Mouse (Mus musculus) c-Kit-positive CD71-positive TER-119-negative erythroid progenitor cells, embryonic 14.5 days (primary cell): ENCODE measurements around the gene Scamp3.

Source experiments
- DNase-seq: peaks from one replicate; pipeline ENCODE4 v3.0.0-alpha.2; 2013; ENCODE audit warnings: low read depth

Gene Scamp3

GRCm38 (mm10) chr3:89163643-89164245 is 13.5 kb upstream of the Scamp3 start:
- DNase-seq: no peak

DNA sequence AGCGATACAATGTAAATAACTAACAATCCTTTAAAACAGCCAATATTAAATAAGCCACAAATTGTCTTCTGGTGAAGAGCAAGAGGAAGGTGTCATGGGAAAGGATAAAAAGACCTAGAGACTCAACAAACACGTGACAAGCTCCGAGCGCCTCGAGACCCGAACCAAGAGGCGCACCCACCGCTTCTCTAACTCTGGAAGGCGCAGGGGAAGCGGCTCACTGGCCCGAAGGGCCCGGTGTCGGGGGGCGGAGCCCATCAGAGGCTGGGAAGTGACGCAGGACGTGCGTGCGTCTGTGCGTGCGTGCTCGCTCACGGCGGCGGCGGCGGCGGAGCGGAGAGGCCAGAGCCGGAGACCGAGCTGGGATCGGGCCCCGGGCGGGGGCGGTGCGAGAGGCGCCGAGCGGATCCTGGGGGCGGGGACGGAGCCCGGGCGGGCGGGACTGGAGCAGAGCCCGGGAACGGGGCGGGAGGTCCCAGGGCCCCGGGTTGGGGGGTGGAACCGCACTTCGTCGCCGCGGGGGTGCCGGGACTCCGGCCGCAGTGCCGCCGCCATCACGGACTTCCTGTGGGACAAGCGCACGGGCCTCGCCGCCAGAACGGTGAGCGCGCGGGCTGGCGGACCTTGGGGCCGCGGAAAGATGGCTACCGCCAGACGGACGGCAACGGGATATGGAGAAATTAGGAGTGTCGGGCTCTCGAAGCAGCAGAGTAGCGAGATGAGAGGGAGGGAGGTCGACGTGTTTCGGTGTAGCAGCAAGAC is 12.6 kb upstream of the Scamp3 start, which contains the start of gene Clk2:
Gene Clk2 (plus strand): TSS at position 290 of the 762 bp plus-strand sequence.
- peak; percentile 92 for DNase-seq

GRCm38 (mm10) chr3:89165268-89165870 is 11.9 kb upstream of the Scamp3 start:
- DNase-seq: no peak

DNA sequence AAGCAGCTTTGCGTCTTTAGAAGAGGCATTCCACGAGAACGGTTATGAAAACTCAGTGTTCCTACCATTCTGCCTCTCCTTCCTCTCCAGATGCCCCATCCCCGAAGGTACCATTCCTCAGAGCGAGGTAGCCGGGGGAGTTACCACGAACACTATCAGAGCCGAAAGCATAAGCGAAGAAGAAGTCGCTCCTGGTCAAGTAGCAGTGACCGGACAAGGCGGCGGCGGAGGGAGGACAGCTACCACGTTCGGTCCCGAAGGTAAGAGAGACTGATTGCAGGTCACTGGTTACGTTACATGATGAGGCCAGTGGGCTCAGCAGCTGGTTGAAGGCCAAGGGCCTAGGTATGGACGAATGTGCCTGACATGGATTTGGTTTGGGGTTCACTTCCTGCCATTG is 10.3 kb upstream of the Scamp3 start:
- no peak for DNase-seq

DNA sequence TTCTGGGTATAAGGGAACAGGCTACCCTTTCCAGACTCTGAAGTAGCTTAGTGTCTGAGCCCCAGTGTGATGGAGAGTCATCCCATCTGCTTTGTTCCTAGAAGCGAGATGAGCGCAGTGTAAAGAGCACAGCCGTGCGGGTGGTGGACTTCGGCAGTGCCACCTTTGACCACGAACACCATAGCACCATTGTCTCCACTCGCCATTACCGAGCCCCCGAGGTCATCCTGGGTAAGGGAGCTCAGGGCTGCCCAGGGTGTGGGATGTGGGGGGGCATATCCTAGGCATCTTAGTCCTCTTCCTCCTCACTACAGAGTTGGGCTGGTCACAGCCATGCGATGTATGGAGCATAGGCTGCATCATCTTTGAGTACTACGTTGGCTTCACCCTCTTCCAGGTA is 2.4 kb upstream of the Scamp3 start:
- no peak for DNase-seq

- no peak for DNase-seq
These were observed 1.7 kb upstream of the Scamp3 start for GRCm38 (mm10) chr3:89175544-89175943.

- DNase-seq: no peak
These were observed 852 bp upstream of the Scamp3 start for GRCm38 (mm10) chr3:89176421-89176820.

- no peak for DNase-seq
These were observed 773 bp downstream of the Scamp3 start for GRCm38 (mm10) chr3:89178107-89178385.

- DNase-seq: no peak
These were observed 1.8 kb downstream of the Scamp3 start for GRCm38 (mm10) chr3:89179056-89179455.

GRCm38 (mm10) chr3:89181749-89182500 is 4.7 kb downstream of the Scamp3 start:
- DNase-seq: no peak

GRCm38 (mm10) chr3:89182531-89183057 is 5.3 kb downstream of the Scamp3 start:
- no peak for DNase-seq

DNA sequence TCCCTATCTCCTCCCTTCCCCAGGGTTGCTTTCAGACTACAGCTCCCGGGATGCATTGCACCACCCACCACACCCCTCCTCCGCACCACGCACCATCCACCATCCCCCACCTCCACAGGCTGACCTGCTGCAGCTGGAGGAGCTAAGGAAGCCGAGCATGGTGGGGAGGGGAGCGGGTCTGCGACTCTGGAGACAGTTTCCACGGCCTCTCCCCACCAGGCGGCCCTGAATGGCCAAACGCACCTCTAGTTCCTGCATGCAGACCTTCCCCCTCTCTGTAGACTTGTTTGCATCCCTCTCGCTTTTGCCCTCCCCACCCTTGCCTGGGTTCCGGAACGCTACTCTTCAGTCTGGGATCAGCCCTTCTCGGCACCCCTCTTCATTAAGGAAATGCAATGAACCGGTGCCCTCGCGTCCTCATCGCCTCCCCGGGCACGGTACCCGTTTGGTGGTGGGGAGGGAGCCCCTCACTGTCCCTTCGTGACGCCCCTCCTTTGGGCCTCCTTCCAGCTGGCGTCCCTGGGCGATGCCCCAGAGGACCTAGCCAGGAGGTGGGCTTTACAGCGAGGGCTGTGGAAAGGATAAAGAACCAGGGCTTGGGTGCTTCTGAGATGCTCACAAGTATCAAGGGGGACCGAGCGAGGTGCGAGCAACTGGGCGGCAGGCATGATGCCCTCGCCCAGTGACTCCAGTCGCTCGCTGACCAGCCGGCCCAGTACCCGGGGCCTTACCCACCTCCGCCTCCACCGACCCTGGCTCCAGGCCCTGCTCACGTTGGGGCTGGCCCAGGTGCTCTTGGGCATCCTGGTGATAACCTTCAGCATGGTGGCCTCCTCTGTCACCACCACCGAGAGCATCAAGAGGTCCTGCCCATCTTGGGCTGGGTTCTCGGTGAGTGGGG is 6.0 kb downstream of the Scamp3 start, which contains the start of gene Fam189b:
Gene Fam189b (plus strand): TSS at position 86 of the 901 bp plus-strand sequence.
- no peak for DNase-seq

GRCm38 (mm10) chr3:89183959-89184315 is 6.7 kb downstream of the Scamp3 start:
- no peak for DNase-seq

GRCm38 (mm10) chr3:89187197-89187596 is 9.9 kb downstream of the Scamp3 start:
- no peak for DNase-seq

GRCm38 (mm10) chr3:89187690-89188477 is 10.6 kb downstream of the Scamp3 start:
- no peak for DNase-seq

DNA sequence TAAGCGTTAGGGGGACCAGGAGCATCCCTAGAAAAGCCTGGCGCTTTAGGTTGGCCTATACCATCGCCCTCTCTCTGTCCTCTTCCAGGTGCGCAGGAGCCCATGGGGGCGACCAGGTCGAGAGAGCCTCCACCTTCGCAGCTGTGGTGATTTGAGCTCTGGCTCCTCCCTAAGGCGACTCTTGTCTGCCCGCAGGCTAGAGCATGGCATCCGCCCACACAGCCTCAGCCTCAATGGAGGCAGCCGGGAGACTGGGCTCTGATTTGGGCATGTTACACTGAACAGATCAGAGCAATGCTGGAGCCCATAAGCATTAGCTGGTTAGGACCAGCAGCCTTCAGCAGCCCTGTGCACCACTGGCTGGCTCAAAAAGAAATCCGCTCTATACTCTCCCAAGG is 11.2 kb downstream of the Scamp3 start:
- no peak for DNase-seq

DNA sequence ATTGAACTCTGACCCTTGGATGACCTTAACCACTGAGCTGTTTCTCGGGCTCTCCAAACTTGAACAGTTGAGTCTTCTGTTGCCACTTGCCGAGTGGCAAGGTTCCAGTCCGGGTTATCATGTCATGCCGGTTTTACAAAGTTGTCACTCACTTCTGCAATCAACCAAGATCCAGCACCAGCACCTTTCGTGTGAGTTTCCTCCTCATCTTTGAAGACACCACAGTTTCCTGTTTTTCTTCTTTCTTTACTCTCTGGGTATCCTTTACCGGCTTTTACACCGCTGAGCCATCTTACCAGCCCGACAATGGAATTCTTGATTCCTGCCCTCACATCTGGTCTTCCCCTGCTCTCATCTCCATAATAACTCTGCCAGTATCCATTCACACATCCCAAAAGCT is 13.2 kb downstream of the Scamp3 start:
- DNase-seq: no peak

DNA sequence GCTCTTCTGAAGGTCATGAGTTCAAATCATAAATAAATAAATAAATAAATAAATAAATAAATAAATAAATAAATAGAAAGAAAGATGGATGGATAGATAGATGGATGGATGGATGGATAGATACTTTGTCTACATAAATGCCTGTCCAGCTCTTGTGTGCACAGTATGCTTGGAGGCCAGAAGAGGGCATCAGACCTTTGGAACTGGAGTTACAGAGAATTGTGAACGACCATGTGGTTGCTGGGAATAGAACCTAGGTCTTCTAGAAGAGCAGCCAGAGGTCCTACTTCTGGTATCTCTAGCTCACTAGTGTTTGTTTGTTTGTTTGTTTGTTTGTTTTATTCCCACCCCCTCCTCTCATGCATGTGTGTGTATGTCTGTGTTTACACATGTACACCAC is 16.1 kb downstream of the Scamp3 start:
- no peak for DNase-seq

GRCm38 (mm10) chr3:89193853-89194252 is 16.6 kb downstream of the Scamp3 start:
- DNase-seq: no peak

DNA sequence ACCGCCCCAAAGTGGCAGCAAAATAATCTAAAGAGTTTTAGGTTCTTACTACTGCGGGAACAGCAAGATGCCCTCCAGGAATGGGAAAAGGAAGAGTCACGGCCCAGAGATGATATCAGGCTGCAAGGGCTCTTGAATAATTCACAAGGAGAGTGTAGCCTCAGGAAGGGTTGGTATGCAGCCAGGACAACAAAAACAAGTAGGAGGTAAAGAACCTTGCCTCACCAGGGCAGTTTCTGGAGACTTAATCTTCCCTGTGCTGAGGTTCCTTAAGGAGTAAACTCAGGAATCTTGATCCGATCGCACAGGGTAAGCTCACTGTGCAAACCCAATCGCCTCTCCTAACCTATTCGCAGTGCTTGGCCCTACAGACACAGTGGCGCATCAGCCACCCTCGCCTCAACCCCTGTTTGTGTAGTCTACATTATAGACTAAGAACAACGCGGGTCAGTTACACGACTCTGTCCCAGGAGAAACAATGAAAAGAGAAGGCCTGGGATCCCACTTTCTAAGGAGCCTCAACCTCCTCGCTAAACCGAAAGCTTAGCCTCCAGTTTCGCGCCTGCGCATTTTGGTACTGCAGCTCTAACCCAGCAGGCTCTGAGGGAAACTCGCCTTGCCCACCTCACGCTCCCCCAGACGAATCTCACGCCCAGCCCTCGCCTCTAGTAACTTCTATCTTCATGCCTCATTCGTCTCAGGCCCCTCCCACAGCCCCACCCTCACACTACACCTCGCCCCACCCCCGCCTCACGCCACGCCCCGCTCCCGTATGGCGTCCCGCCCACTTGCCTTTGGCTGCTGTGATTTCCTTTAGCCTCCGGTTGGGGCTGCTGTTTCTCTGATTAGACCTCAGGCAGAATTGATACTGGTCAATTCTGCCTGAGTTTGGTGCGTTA is 19.0 kb downstream of the Scamp3 start:
- DNase-seq: peak; percentile 82
